10 mouse cellular contexts compared by ENCODE assay signal in the genomic region with DNA sequence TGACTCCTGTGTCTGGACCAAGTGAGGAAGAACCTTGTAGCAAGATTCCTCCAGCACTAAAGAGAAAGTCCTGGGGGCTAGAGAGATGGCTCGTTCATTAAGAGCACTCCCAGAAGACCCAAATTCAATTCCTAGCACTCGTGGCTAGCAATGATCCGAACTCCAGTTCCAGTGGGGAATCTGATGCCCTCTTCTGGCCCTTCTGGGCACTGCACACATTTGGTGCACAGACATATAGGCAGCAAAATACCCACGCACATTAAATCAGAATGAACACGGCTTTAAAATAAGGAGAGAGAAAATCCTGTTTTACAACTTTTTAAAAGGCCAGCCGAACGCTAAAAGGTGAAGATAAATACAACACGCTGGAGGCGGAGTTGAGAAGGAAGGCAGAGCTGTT. TPM values are rescaled to one million over a fixed set of nuclear protein-coding genes. Genes with fewer than 3 reads are reported as not detected.
DNase-seq lines count a peak whose midpoint lies in the region; TF ChIP-seq lines count a peak whose summit lies in the region.
"Had no signal": no experiment of that assay in that cellular context is flagged by ENCODE, and none has a peak within 500 bp of the region (broad histone marks: within the 10 kb centered on the region; RNA-seq: fewer than 3 reads in every experiment).

No protein-coding gene starts in this region.

- H3K27me3 ChIP-seq in testis, adult 2 months (ENCODE audit: control insufficient read depth, insufficient read depth, low read length) = no peaks in the 10 kb centered on the region
- H3K27me3 ChIP-seq: hindbrain, embryonic 15.5 days had no signal

- H3K4me3 ChIP-seq in testis, adult 2 months (ENCODE audit: control insufficient read depth, low read depth, low read length) = no peak overlapping the region
- H3K4me3 ChIP-seq: hindbrain, embryonic 15.5 days had no signal

- peak; percentile 15 for DNase-seq in adrenal gland, postnatal 10 days
- no peak for DNase-seq in adrenal gland, adult 18-20 months (ENCODE audit: low spot score in 2 of 2)
- DNase-seq in kidney, adult 18-20 months = peak; percentile 9
- no peak for DNase-seq in kidney, adult 11 months
- DNase-seq in testis, postnatal 14 days (ENCODE audit: low spot score) = no peak
- no peak for DNase-seq in urinary bladder, postnatal 4 days (ENCODE audit: low spot score in 2 of 2)
- DNase-seq in ovary, postnatal 10 days (ENCODE audit: low spot score) = no peak
- DNase-seq: adrenal gland, adult 2 months had no signal

- TF ChIP-seq POLR2A in testis, adult 2 months (IDR thresholded peaks at IDR 0.05; ENCODE audit: control insufficient read depth, low read depth, low read length) = no peak

- peaks cover 3% of the 10 kb centered on the region for H3K4me1 ChIP-seq in testis, adult 2 months (ENCODE audit: control insufficient read depth, insufficient read depth, low read length)

- peak; percentile 34; the same call in 1 of the 2 replicates for TF ChIP-seq CTCF in testis, adult 2 months (IDR thresholded peaks at IDR 0.05; ENCODE audit: control insufficient read depth, insufficient read depth, insufficient replicate concordance, low read depth, low read length)

- no peak overlapping the region for H3K27ac ChIP-seq in testis, adult 2 months (ENCODE audit: control insufficient read depth, insufficient read depth, low read depth, low read length)
- H3K27ac ChIP-seq: hindbrain, embryonic 15.5 days had no signal

- H3K36me3 ChIP-seq in testis, adult 2 months (ENCODE audit: control insufficient read depth, insufficient read depth, low read length) = no peaks in the 10 kb centered on the region
- H3K36me3 ChIP-seq: hindbrain, embryonic 15.5 days had no signal

RNA-seq across cellular contexts. Expression of a gene that starts 43.9 kb away (rescaled TPM):
- 10 to 100 TPM; 49.0 to 64.5 TPM for total RNA-seq in adrenal gland, postnatal 10 days (2021)
- total RNA-seq in adrenal gland, adult 18-20 months (2021) = 10 to 100 TPM; 42.7 to 62.0 TPM
- polyA plus RNA-seq in testis, adult 2 months (2012; rRNA removed) = 28.3 and 34.3 TPM in 2 replicates

Comparison
In these comparisons a context has a peak if more than half of its experiments do, and no peak if none do; other contexts are left out.
1. DNase-seq: peak in adrenal gland, postnatal 10 days (single experiment) and kidney, adult 18-20 months (single experiment); none in adrenal gland, adult 18-20 months (0 of 2), kidney, adult 11 months (single experiment), testis, postnatal 14 days (single experiment), urinary bladder, postnatal 4 days (0 of 2) and ovary, postnatal 10 days (single experiment).